Mouse (Mus musculus) megakaryocyte-erythroid progenitor cell, adult 5-6 weeks (primary cell): ENCODE results near the gene Lenep. TPM values are rescaled to one million over a fixed set of nuclear protein-coding genes. Genes with fewer than 3 reads are reported as not detected.
A peak's percentile ranks its signal among the peaks of the same experiment; 100 is the strongest.

ENCODE experiments used
- ATAC-seq: replicated peaks from 2 replicates; pipeline ENCODE4 v1.8.0; 2016; ENCODE audit warnings: mild to moderate bottlenecking, inconsistent platforms; ENCODE audit not compliant: severe bottlenecking, poor library complexity, low FRiP score, low TSS enrichment
- total RNA-seq, 2 experiments: library from RNA; stranded (forward) in 1 of 2; stranded (reverse) in 1 of 2; fragments of 200-1000, 215-1000 nt in 1 of 2; fragments of >200 nt in 1 of 2; fragmentation: Nextera tagmentation in 1 of 2; gene quantifications; 2 replicates each; pipeline ENCODE4 v1.2.3; 2014 to 2017

The Lenep gene
- total RNA-seq, 2 experiments from 2014 or later: 3.5 TPM; not detected in 1

DNA sequence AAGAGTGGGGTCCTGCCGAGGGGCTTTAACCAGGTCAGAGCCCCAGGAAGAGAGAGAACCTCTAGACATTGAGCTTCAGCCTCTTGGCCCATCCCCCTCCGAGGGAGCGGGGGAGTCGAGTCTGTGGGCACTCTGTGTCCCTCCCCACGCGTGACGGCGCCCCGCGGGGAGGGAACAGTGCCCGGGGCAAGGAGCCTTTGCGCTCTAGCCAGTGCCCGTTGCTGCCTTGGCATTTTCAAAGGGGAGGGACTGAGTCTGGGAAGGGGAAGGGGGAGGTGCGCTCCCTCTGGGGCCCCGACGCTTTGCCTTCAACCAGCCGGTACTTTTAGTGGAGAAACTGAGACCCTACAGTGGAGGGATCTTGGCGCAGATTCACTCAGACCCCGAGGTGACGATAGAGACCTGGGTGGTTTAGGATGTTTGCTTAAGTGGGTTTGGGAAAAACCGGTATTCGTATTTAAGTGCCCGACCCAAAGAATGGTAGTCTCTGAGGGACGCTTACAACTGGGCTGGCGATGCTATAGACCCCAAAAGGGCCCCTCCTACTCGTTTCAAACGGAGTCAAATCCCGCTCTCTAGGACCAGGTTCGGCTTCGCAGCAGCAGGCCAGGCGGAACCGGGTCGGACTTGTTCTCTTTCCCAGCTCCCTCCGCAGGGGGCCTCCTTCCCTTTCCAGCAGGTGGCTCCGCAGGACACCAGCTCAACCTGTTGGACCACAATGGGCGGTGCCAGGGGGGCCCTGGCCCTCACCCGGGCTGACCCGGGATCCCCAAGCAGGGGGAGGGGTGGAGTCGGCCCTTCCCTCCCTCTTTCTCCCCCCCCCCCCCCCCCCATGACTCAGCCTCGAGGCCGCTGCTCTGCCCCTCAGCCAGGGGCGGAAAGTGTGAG, 8.3 kb downstream of the Lenep start, which contains the start of gene Zbtb7b:
Gene Zbtb7b (minus strand): TSS at position 771 of the 888 bp plus-strand sequence.
- ATAC-seq: peak; percentile 58

GRCm38 (mm10) chr3:89393605-89394004, 9.0 kb downstream of the Lenep start:
- peak; percentile 85 for ATAC-seq

DNA sequence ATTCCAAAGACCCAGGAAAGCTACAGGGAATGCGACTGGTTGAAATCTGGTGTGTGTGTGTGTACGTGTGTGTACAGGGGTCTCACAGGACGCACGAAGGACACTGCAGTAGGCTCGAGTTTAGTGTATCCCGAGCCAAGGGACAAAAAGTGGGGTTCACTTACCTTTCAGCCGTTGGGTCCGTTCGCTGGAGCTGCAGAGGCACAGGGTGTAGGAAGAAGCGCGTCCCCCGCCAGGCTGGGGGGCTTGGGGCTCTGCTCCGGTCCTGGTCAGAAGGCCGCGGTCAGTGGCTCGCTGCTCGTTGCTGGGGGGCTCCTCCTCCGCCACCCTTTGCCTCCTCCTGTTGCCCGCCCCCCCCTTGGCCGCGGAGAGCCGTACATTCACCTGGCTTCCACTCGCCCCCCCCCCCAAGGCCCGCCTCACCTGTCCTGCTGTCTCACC, 9.7 kb downstream of the Lenep start:
- no peak for ATAC-seq

GRCm38 (mm10) chr3:89391663-89392511, 10.7 kb downstream of the Lenep start:
- no peak for ATAC-seq

GRCm38 (mm10) chr3:89390699-89391662, 11.6 kb downstream of the Lenep start:
- ATAC-seq: no peak

GRCm38 (mm10) chr3:89390111-89390515, 12.5 kb downstream of the Lenep start:
- ATAC-seq: no peak

DNA sequence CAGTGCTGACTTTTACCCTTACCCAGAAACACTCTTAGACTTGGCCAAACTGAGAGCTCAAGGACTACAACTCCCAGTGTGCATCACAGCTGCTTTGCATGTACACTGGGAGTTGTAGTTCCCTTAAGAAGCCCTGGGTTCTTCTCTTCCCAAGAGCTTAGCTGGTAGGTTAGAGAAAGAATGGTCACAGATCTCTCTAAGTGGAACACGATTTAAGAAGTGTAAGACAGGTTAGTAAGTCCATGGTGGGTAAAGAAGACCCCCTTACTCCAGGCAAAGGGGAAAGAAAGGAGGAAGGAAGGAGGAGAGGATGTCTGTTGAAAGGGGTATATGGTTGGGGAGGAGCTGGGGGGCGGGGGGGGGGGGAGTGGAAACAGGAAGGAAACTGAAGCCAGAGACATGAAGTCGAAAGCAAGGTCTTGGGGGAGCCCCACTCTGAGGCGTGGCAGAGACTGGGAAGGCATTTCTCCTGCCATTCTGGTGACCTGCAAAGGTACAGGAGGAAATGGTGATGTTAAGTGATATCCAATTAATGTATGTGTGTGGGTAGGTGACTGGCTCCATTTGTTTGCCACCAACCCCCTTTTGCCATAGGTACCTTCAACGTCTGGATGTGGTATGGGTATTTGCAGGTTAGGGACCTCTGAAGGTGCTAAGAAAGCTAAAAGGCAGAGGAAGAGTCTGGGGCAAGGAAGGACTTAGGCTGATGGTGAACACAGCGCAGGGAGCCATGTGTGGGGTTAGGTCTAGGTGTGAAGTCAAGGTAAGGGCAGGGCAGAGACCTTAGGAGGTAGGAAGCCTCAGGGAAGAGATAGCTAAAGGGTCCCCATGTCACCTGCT, 13.5 kb downstream of the Lenep start:
- ATAC-seq: no peak

DNA sequence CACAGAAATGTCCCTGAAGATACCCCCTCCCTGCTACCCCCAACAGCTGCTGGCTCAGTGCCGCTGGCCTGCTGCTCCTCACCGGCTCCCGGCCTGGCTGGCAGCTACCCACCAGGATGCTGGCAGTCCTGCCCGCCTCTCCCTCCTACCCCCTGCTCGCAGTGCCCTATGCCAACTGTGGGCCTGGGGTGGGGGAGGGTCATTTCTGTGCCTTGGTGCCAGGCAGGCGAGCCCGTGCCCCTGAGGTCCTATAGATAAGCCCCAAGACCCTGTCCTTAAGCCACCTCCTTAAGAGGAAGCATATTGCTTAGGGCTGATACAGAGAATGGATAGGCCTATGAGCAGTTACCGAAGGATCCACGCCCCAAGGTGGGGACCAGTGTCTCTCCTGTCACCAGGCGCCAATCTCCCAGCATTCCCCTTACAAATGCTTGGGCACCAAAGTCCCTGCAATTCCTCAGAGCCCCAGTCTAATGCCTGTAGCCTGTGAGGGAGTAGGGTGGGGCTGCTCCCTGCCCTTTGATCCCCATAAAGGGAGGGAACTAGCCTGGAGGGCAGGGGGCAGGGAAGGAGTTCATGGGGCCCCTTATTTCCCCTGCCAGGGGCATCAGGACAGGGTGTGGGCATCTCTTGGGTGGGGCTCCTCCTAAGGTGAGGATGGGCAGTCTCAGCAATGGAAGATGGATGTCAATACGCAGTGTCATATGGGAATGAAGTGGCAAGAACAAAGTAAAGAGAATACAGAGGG, 14.3 kb downstream of the Lenep start:
- ATAC-seq: peak; percentile 64

DNA sequence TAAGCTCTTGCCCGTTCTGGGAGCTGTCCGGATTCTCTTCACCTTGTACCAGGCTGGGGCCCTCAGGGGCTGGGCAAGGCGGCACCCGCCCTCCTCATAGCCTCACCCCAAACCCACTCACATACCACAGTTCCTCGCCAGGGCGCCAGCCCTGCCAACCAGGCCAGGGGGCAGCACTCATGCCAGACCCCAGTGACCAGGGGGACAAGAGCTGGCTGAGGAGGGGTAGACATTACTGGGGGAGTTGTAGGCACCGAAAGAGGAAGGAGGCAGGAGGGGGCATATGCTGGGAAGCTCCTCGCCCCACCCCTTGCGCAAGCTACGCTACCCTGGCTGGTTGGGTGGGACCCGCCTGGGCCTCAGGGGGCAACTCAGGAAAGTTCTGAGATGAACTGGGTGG, 15.0 kb downstream of the Lenep start:
- no peak for ATAC-seq

GRCm38 (mm10) chr3:89386438-89387420, 15.9 kb downstream of the Lenep start:
- ATAC-seq: no peak

GRCm38 (mm10) chr3:89385451-89385850, 17.1 kb downstream of the Lenep start:
- no peak for ATAC-seq

GRCm38 (mm10) chr3:89384331-89385076, 18.1 kb downstream of the Lenep start:
- no peak for ATAC-seq

DNA sequence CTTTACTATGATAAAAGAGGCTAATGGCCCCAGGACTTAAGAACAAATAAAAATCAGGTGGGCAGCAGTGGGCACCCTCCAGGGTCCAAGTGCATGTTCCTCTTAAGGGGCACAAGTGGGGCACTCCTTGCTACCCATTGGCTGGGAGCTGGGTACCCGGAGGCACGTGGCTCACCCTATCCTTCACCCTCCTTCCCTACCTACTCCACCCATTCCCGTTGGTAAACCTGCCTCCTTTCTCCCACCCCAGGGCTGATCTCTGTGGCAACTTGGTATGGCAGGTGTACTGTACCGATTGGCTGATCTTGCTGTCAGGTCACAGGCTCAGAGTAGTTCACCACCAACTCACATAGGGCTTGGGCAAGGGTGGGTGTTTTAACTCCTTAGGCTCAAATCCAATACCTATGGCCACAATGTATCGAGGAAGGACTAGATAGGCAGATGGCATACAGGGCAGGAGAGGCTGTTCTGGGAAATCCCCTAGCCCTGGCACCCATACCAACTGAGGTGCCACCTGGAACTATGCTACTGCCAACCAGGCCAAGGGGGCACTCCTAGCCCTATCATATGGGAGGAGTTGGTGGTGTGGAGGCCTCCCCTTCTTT, 18.8 kb downstream of the Lenep start:
- ATAC-seq: no peak

DNA sequence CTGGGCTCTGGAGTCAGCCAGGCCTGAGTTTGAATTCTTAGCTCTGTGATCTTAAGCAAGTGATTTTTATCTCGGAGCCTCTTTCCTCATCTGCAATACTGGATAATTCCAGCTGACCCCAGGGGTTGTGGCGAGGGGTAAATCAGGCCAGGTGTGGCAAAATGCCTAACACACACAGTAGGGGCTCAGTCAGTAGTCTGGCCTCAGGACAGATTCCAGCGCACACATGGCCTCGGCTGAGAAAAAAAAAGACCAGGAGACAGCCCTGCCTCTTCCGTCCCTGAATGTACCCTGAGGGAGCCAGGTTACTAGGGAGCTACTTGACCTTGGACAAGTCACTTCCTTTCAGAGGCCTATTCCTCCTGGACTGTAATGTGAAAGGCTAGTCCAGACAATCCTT, 19.6 kb downstream of the Lenep start:
- no peak for ATAC-seq

DNA sequence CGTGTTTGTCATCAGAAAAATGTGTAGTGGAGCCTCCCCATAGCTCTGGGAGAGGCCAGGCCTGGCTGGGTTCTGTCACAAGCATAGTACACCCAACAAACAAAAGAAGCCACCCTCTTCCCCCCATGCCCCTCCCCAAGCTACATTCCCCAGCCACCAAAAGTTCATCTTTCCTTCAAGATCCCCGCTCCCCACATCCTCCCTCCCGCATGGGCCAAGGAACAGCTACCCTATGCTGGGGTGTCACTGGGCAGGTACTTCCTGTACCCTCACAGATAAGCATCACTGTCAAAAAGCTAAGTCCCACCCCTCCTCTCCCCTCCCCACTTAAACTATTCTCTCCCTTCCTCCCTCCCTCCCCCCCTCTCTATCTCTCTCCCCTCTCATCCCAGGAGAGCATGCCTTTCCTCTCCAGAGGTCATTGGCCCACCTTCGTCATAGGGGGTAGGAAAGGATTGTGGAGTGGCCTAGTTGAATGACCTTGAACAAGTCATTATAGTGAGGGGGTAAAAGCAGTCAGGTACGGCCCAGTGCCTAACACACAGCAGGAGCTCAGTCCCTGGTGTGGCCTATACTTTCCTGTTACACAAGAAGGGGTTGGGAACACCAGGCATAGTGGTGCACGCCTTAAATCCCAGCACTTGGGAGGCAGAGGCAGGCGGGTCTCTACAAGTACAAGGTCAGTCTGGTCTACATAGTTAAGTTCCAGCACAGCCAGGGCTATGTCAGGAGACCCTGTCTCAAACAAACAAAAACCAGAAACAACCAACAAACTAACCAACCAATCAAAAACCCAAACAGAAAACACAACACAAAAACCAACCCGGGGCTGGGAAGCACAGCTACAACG, 20.3 kb downstream of the Lenep start:
- no peak for ATAC-seq
